Mouse (Mus musculus): ENCODE results near the gene A830005F24Rik. TPM values are rescaled to one million over a fixed set of nuclear protein-coding genes. Genes with fewer than 3 reads are reported as not detected.

Gene A830005F24Rik
- total and polyA plus RNA-seq, 3 experiments: 0.70 to 0.73 TPM; not detected in 1

- Histone ChIP-seq H3K4me1 (ENCODE audit: control insufficient read depth in 1 of 2, insufficient read depth in 2 of 2, low read length in 2 of 2) (peaks cover 7 to 10% of the 10 kb centered on the region in 2 experiments), H3K27ac (ENCODE audit: control insufficient read depth, low read depth, low read length) (no peak overlapping the region), H3K27me3 (ENCODE audit: control insufficient read depth in 1 of 2, insufficient read depth in 2 of 2, low read length in 2 of 2) (no peaks in the 10 kb centered on the region), H3K79me2 (ENCODE audit: control insufficient read depth, insufficient read depth, low read length, poor library complexity) (no peaks in the 10 kb centered on the region), H3K36me3 (ENCODE audit: control insufficient read depth in 1 of 2, insufficient read depth in 2 of 2, low read length in 2 of 2) (peaks cover 0 to 8% of the 10 kb centered on the region in 2 experiments; a peak in 2 of 4 replicates), H3K9ac (ENCODE audit: control insufficient read depth, low read depth, low read length, poor library complexity, severe bottlenecking) (no peak overlapping the region), H3K4me3 (ENCODE audit: control insufficient read depth in 1 of 2, insufficient read depth in 1 of 2, low read depth in 2 of 2, low read length in 2 of 2) (no peak overlapping the region), H3K9me3 (replicated peaks; ENCODE audit: insufficient read depth, low read length) (no peaks in the 10 kb centered on the region)
- DNase-seq (ENCODE audit: low read depth, low spot score): no peak
- no peak for TF ChIP-seq TCF12 (IDR thresholded peaks at IDR 0.05; ENCODE audit: low read depth, low read length)
- no peak for TF ChIP-seq ZKSCAN1 (IDR thresholded peaks at IDR 0.05; ENCODE audit: low read depth, low read length)
- no peak for TF ChIP-seq CHD1 (IDR thresholded peaks at IDR 0.05; ENCODE audit: low read depth, low read length)
- no peak for TF ChIP-seq E2F4 (IDR thresholded peaks at IDR 0.05; ENCODE audit: borderline replicate concordance, low read depth, low read length)
- no peak for TF ChIP-seq USF1 (IDR thresholded peaks at IDR 0.05; ENCODE audit: low read depth, low read length)
- TF ChIP-seq RAD21 (IDR thresholded peaks at IDR 0.05; ENCODE audit: low read depth, low read length): no peak
- TF ChIP-seq POLR2A (IDR thresholded peaks at IDR 0.05; ENCODE audit: control insufficient read depth in 1 of 2, insufficient read depth in 1 of 2, low read depth in 1 of 2, low read length in 2 of 2, poor library complexity in 1 of 2): no peak
- no peak for TF ChIP-seq MXI1 (IDR thresholded peaks at IDR 0.05; ENCODE audit: low read depth, low read length)
- no peak for TF ChIP-seq CHD2 (IDR thresholded peaks at IDR 0.05; ENCODE audit: low read length)
- TF ChIP-seq SMC3 (IDR thresholded peaks at IDR 0.05; ENCODE audit: low read depth, low read length): no peak
- TF ChIP-seq USF2 (IDR thresholded peaks at IDR 0.05; ENCODE audit: borderline replicate concordance in 1 of 2, insufficient read depth in 1 of 2, low read depth in 1 of 2, low read length in 2 of 2): no peak
- TF ChIP-seq ZNF384 (IDR thresholded peaks at IDR 0.05; ENCODE audit: low read depth, low read length): no peak
- TF ChIP-seq GABPA (IDR thresholded peaks at IDR 0.05; ENCODE audit: low read depth, low read length): no peak
Observed at GRCm38 (mm10) chr13:48529028-48529427, 15.7 kb downstream of the A830005F24Rik start.

- peak; percentile 85 for DNase-seq (ENCODE audit: low read depth, low spot score)
- no peaks in the 10 kb centered on the region for H3K27me3 ChIP-seq (ENCODE audit: control insufficient read depth in 1 of 2, insufficient read depth in 2 of 2, low read length in 2 of 2)
- no peak overlapping the region for H3K4me3 ChIP-seq (ENCODE audit: control insufficient read depth in 1 of 2, insufficient read depth in 1 of 2, low read depth in 2 of 2, low read length in 2 of 2)
- no peak overlapping the region for H3K9ac ChIP-seq (ENCODE audit: control insufficient read depth, low read depth, low read length, poor library complexity, severe bottlenecking)
- no peak overlapping the region for H3K27ac ChIP-seq (ENCODE audit: control insufficient read depth, low read depth, low read length)
- TF ChIP-seq ELF1 (IDR thresholded peaks at IDR 0.05; ENCODE audit: low read depth, low read length) (peak; percentile 7; the same call in 1 of the 2 replicates), ZNF384 (IDR thresholded peaks at IDR 0.05; ENCODE audit: low read depth, low read length) (no peak), ETS1 (IDR thresholded peaks at IDR 0.05; ENCODE audit: low read depth, low read length) (peak; percentile 20; the same call in 1 of the 2 replicates), HCFC1 (IDR thresholded peaks at IDR 0.05; ENCODE audit: low read depth, low read length) (0 out of 2 replicates have a peak, but pooled peaks have one; percentile 9), SMC3 (IDR thresholded peaks at IDR 0.05; ENCODE audit: low read depth, low read length) (peak; percentile 27; the same call in 1 of the 2 replicates), ZC3H11A (IDR thresholded peaks at IDR 0.05; ENCODE audit: low read depth, low read length) (peak; percentile 5; the same call in 1 of the 2 replicates), POLR2AphosphoS5 (IDR thresholded peaks at IDR 0.05; ENCODE audit: borderline replicate concordance, low read depth, low read length) (no peak)
- peaks cover 7 to 13% of the 10 kb centered on the region in 2 experiments for H3K4me1 ChIP-seq (ENCODE audit: control insufficient read depth in 1 of 2, insufficient read depth in 2 of 2, low read length in 2 of 2)
- H3K79me2 ChIP-seq (ENCODE audit: control insufficient read depth, insufficient read depth, low read length, poor library complexity): peaks cover 2% of the 10 kb centered on the region; the same call in 1 of the 2 replicates
- peaks cover 2 to 21% of the 10 kb centered on the region in 2 experiments for H3K36me3 ChIP-seq (ENCODE audit: control insufficient read depth in 1 of 2, insufficient read depth in 2 of 2, low read length in 2 of 2)
- H3K9me3 ChIP-seq (replicated peaks; ENCODE audit: insufficient read depth, low read length): no peaks in the 10 kb centered on the region
Observed at GRCm38 (mm10) chr13:48530685-48531084, 17.3 kb downstream of the A830005F24Rik start.

Data from MEL (cell line).